Mouse (Mus musculus): ENCODE data around the gene Ski. TPM values are rescaled to one million over a fixed set of nuclear protein-coding genes. Genes with fewer than 3 reads are reported as not detected.

Ski gene
- polyA plus RNA-seq, 1 experiment from 2014 or later: 9.7 TPM

GRCm38 (mm10) chr4:155225918-155226317 is 3.5 kb upstream of the Ski start:
- H3K4me3 ChIP-seq: no peak overlapping the region
- no peaks in the 10 kb centered on the region for H3K9me3 ChIP-seq
- 90% methylated on average over 5 of the region's 5 CpGs for WGBS
- peaks cover 13% of the 10 kb centered on the region for H3K27me3 ChIP-seq (ENCODE audit: poor library complexity, severe bottlenecking)
- H3K4me1 ChIP-seq: peaks cover 26% of the 10 kb centered on the region
- H3K27ac ChIP-seq: no peak overlapping the region
- 0 out of 2 replicates have a peak, but pooled peaks cover 5% of the 10 kb centered on the region for H3K36me3 ChIP-seq (replicated peaks)
- no peak for DNase-seq (ENCODE audit: extremely low spot score, low spot score)

GRCm38 (mm10) chr4:155223594-155224528 is 1.5 kb upstream of the Ski start:
- Histone ChIP-seq H3K4me3 (peak overlapping the region; percentile 96), H3K9me3 (no peaks in the 10 kb centered on the region), H3K27ac (peak overlapping the region; percentile 97), H3K36me3 (replicated peaks) (peaks cover 13% of the 10 kb centered on the region), H3K4me1 (peaks cover 47% of the 10 kb centered on the region), H3K27me3 (ENCODE audit: poor library complexity, severe bottlenecking) (peaks cover 13% of the 10 kb centered on the region)
- WGBS: 33% methylated on average over 20 of the region's 20 CpGs
- DNase-seq (ENCODE audit: extremely low spot score, low spot score): no peak

GRCm38 (mm10) chr4:155222841-155223593 is 625 bp upstream of the Ski start:
- Histone ChIP-seq H3K27me3 (ENCODE audit: poor library complexity, severe bottlenecking) (peaks cover 13% of the 10 kb centered on the region), H3K4me1 (peaks cover 55% of the 10 kb centered on the region)
- DNase-seq (ENCODE audit: extremely low spot score, low spot score): peak; percentile 99

GRCm38 (mm10) chr4:155221599-155222551 is 517 bp downstream of the Ski start:
- Histone ChIP-seq H3K4me1 (peaks cover 67% of the 10 kb centered on the region), H3K36me3 (replicated peaks) (peaks cover 29% of the 10 kb centered on the region), H3K27ac (peak overlapping the region; percentile 97), H3K4me3 (peak overlapping the region; percentile 96), H3K9me3 (no peaks in the 10 kb centered on the region), H3K27me3 (ENCODE audit: poor library complexity, severe bottlenecking) (peaks cover 13% of the 10 kb centered on the region)
- WGBS: under 1% methylated on average over 92 of the region's 93 CpGs
- peak; percentile 60 for DNase-seq (ENCODE audit: extremely low spot score, low spot score)

More at GRCm38 (mm10) chr4:155222841-155223593, 625 bp upstream of the Ski start:
- Histone ChIP-seq H3K4me3 (peak overlapping the region; percentile 96), H3K36me3 (replicated peaks) (peaks cover 20% of the 10 kb centered on the region), H3K27ac (peak overlapping the region; percentile 97), H3K9me3 (no peaks in the 10 kb centered on the region)
- 8% methylated on average over 108 of the region's 116 CpGs for WGBS

- Histone ChIP-seq H3K36me3 (replicated peaks) (peaks cover 29% of the 10 kb centered on the region), H3K27ac (peak overlapping the region; percentile 97), H3K4me3 (peak overlapping the region; percentile 96), H3K9me3 (no peaks in the 10 kb centered on the region), H3K27me3 (ENCODE audit: poor library complexity, severe bottlenecking) (peaks cover 13% of the 10 kb centered on the region), H3K4me1 (peaks cover 74% of the 10 kb centered on the region)
- 3% methylated on average over 7 of the region's 7 CpGs for WGBS
- DNase-seq (ENCODE audit: extremely low spot score, low spot score): no peak
Measured at GRCm38 (mm10) chr4:155221106-155221505, 1.3 kb downstream of the Ski start.

GRCm38 (mm10) chr4:155220213-155221100 is 1.9 kb downstream of the Ski start:
- 17% methylated on average over 14 of the region's 14 CpGs for WGBS
- H3K4me1 ChIP-seq: peaks cover 81% of the 10 kb centered on the region
- peak overlapping the region; percentile 97 for H3K27ac ChIP-seq
- peaks cover 29% of the 10 kb centered on the region for H3K36me3 ChIP-seq (replicated peaks)
- H3K4me3 ChIP-seq: peak overlapping the region; percentile 96
- no peak for DNase-seq (ENCODE audit: extremely low spot score, low spot score)
- H3K27me3 ChIP-seq (ENCODE audit: poor library complexity, severe bottlenecking): peaks cover 9% of the 10 kb centered on the region
- no peaks in the 10 kb centered on the region for H3K9me3 ChIP-seq

- Histone ChIP-seq H3K27ac (peak overlapping the region; percentile 71), H3K36me3 (replicated peaks) (peaks cover 29% of the 10 kb centered on the region), H3K4me1 (peaks cover 90% of the 10 kb centered on the region), H3K27me3 (ENCODE audit: poor library complexity, severe bottlenecking) (peaks cover 4% of the 10 kb centered on the region), H3K4me3 (peak overlapping the region; percentile 96), H3K9me3 (no peaks in the 10 kb centered on the region)
- 77% methylated on average over 12 of the region's 12 CpGs for WGBS
- no peak for DNase-seq (ENCODE audit: extremely low spot score, low spot score)
Measured at GRCm38 (mm10) chr4:155219271-155220212, 2.9 kb downstream of the Ski start.

- Histone ChIP-seq H3K9me3 (no peaks in the 10 kb centered on the region), H3K36me3 (replicated peaks) (peaks cover 29% of the 10 kb centered on the region), H3K27ac (peak overlapping the region; percentile 44; the same call in 1 of the 2 replicates), H3K4me1 (peaks cover 94% of the 10 kb centered on the region), H3K4me3 (peak overlapping the region; percentile 96), H3K27me3 (ENCODE audit: poor library complexity, severe bottlenecking) (no peaks in the 10 kb centered on the region)
- 89% methylated on average over 9 of the region's 9 CpGs for WGBS
- no peak for DNase-seq (ENCODE audit: extremely low spot score, low spot score)
Measured at GRCm38 (mm10) chr4:155218104-155218732, 4.2 kb downstream of the Ski start.

- H3K27me3 ChIP-seq (ENCODE audit: poor library complexity, severe bottlenecking): no peaks in the 10 kb centered on the region
- H3K4me1 ChIP-seq: peaks cover 99% of the 10 kb centered on the region
- H3K36me3 ChIP-seq (replicated peaks): peaks cover 31% of the 10 kb centered on the region
- 73% methylated on average over 12 of the region's 12 CpGs for WGBS
- no peak for DNase-seq (ENCODE audit: extremely low spot score, low spot score)
- no peak overlapping the region for H3K27ac ChIP-seq
- no peaks in the 10 kb centered on the region for H3K9me3 ChIP-seq
- peak overlapping the region; percentile 96; the same call in 1 of the 2 replicates for H3K4me3 ChIP-seq
Measured at GRCm38 (mm10) chr4:155217241-155218103, 4.9 kb downstream of the Ski start.

All from forebrain, embryonic 10.5 days (tissue).